Mouse (Mus musculus): ENCODE results near the gene Il2ra. TPM values are rescaled to one million over a fixed set of nuclear protein-coding genes. Genes with fewer than 3 reads are reported as not detected.

Il2ra gene
- polyA plus RNA-seq, 1 experiment from 2014 or later, result not detected

DNA sequence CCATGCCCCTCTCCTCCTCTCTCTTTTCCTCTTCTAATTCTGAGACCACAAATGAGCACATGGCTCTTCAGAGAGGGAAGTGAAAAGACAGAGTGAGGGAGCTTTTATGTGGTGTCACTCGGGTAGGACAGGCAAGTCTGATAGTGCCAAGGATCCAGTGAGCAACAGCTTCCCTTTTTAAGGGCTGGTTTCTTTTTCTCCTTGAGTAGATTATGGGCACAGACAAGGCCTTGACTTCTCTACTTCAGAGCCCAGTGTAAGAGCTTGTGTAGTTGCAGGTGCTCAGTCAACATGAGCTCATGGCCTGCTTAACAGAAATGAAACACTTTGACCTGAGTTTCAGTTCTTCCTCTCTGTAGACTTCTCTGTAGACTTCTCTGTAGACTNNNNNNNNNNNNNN lies 5.5 kb upstream of the Il2ra start:
- no peak for ATAC-seq (ENCODE audit: insufficient number of reproducible peaks, low FRiP score, low TSS enrichment, low read depth)
- no peaks in the 10 kb centered on the region for H3K36me3 ChIP-seq (ENCODE audit: control insufficient read depth, insufficient read depth, low read length)
- H3K4me3 ChIP-seq (ENCODE audit: low read depth, low read length), result no peak overlapping the region
- H3K9me3 ChIP-seq (ENCODE audit: control insufficient read depth, low read length), result no peaks in the 10 kb centered on the region
- H3K4me2 ChIP-seq (ENCODE audit: low read depth, severe bottlenecking), result no peak overlapping the region
- H3K27me3 ChIP-seq (ENCODE audit: control insufficient read depth, insufficient read depth, low read length), result no peaks in the 10 kb centered on the region
- DNase-seq (ENCODE audit: low spot score), result no peak
- H3K27ac ChIP-seq (replicated peaks; ENCODE audit: low read depth, low read length), result no peak overlapping the region
- WGBS, result 69% methylated on average over 1 of the region's 1 CpGs
- no peak overlapping the region for H3K9ac ChIP-seq (ENCODE audit: low read length)
- H3K4me1 ChIP-seq (ENCODE audit: control insufficient read depth, insufficient read depth, low read length), result no peaks in the 10 kb centered on the region

DNA sequence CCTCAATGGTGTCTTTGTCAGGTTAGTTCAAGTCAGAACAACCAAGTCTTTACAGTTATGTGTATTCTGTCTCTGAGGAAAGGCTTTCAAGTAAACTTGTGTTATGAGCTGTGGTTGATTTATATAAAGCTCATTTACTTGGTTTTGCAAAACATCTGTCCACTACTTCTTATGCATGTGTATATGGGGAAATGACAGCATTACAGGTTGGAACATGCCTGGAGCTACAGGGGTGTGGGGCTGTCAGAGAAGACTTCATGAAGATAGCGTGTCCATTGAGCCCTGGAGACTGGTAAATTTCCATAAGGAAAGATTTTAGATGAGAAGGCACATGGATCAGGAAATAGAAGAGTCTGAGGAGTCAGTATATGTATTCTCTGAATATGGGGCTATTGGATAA lies 1.4 kb downstream of the Il2ra start:
- H3K9me3 ChIP-seq (ENCODE audit: control insufficient read depth, low read length), result no peaks in the 10 kb centered on the region
- no peak overlapping the region for H3K9ac ChIP-seq (ENCODE audit: low read length)
- no peak overlapping the region for H3K27ac ChIP-seq (replicated peaks; ENCODE audit: low read depth, low read length)
- 82% methylated on average over 1 of the region's 1 CpGs for WGBS
- H3K4me3 ChIP-seq (ENCODE audit: low read depth, low read length), result no peak overlapping the region
- H3K4me2 ChIP-seq (ENCODE audit: low read depth, severe bottlenecking), result no peak overlapping the region
- H3K4me1 ChIP-seq (ENCODE audit: control insufficient read depth, insufficient read depth, low read length), result no peaks in the 10 kb centered on the region
- no peaks in the 10 kb centered on the region for H3K27me3 ChIP-seq (ENCODE audit: control insufficient read depth, insufficient read depth, low read length)
- ATAC-seq (ENCODE audit: insufficient number of reproducible peaks, low FRiP score, low TSS enrichment, low read depth), result no peak
- no peak for DNase-seq (ENCODE audit: low spot score)
- H3K36me3 ChIP-seq (ENCODE audit: control insufficient read depth, insufficient read depth, low read length), result no peaks in the 10 kb centered on the region

DNA sequence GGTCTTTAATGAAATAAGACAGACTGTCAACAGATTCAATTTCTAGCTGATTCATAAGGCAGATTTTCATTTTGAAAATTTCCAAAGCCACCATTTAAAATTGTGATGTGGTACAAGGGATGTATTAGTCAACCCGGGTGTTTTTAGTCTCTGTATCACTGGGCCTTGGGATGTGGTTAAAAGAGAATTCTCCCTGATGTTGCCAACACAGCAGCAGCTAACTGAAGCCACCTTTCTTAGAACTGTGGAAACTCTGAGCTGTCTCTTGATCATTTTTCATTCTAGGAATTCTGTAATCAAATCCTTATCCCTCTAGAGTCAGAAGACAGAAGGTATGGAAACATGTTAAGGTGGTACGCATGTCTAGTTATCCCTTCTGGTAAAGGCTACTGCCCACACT lies 2.7 kb downstream of the Il2ra start:
- ATAC-seq (ENCODE audit: insufficient number of reproducible peaks, low FRiP score, low TSS enrichment, low read depth) (no peak), DNase-seq (ENCODE audit: low spot score) (no peak)
- Histone ChIP-seq H3K27ac (replicated peaks; ENCODE audit: low read depth, low read length) (no peak overlapping the region), H3K27me3 (ENCODE audit: control insufficient read depth, insufficient read depth, low read length) (no peaks in the 10 kb centered on the region), H3K36me3 (ENCODE audit: control insufficient read depth, insufficient read depth, low read length) (no peaks in the 10 kb centered on the region), H3K9ac (ENCODE audit: low read length) (no peak overlapping the region), H3K4me1 (ENCODE audit: control insufficient read depth, insufficient read depth, low read length) (no peaks in the 10 kb centered on the region), H3K9me3 (ENCODE audit: control insufficient read depth, low read length) (no peaks in the 10 kb centered on the region), H3K4me3 (ENCODE audit: low read depth, low read length) (no peak overlapping the region), H3K4me2 (ENCODE audit: low read depth, severe bottlenecking) (no peak overlapping the region)
- WGBS, result 87% methylated on average over 2 of the region's 2 CpGs

DNA sequence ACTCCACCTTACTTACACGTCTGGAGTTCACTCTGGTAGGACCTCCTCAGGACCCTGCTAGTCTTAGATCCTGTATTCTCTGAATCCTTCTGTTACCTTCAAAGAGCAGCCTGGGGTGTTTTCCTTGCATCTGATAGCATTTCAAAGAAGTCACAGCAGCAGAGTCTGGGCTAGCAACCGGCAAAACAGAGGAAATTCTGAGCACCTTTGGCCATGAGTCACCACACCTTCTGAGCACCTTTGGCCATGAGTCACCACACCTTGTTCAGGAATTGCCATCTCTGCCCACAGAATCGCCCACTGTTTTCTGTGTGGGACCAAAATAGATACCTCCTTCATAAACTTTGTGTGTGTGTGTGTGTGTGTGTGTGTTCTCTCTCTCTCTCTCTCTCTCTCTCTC lies 8.9 kb downstream of the Il2ra start:
- H3K9ac ChIP-seq (ENCODE audit: low read length), result no peak overlapping the region
- no peaks in the 10 kb centered on the region for H3K27me3 ChIP-seq (ENCODE audit: control insufficient read depth, insufficient read depth, low read length)
- DNase-seq (ENCODE audit: low spot score) (no peak), ATAC-seq (ENCODE audit: insufficient number of reproducible peaks, low FRiP score, low TSS enrichment, low read depth) (no peak)
- 58% methylated on average over 3 of the region's 3 CpGs for WGBS
- no peaks in the 10 kb centered on the region for H3K9me3 ChIP-seq (ENCODE audit: control insufficient read depth, low read length)
- no peak overlapping the region for H3K4me3 ChIP-seq (ENCODE audit: low read depth, low read length)
- H3K4me1 ChIP-seq (ENCODE audit: control insufficient read depth, insufficient read depth, low read length), result no peaks in the 10 kb centered on the region
- H3K27ac ChIP-seq (replicated peaks; ENCODE audit: low read depth, low read length), result no peak overlapping the region
- no peak overlapping the region for H3K4me2 ChIP-seq (ENCODE audit: low read depth, severe bottlenecking)
- no peaks in the 10 kb centered on the region for H3K36me3 ChIP-seq (ENCODE audit: control insufficient read depth, insufficient read depth, low read length)

DNA sequence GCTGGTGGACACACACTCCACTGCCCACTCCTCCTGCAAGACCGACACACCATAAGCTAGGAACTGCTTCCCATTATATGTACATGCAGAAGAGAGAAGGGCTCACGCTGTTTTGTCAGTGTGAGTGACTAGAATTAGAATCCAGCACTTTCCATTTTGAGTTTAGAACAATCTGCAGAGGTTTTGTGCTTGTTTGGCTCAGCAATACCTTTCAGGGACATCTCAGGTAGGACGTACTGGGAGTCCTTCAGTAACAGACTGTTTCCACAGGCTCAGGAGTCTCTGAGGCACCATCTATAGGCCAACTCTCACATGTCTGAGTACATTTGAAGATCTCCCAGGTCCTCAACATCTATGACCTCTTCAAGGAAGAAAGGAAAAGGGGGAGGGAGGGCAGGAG lies 9.6 kb downstream of the Il2ra start:
- DNase-seq (ENCODE audit: low spot score), result no peak
- H3K27me3 ChIP-seq (ENCODE audit: control insufficient read depth, insufficient read depth, low read length), result no peaks in the 10 kb centered on the region
- no peak overlapping the region for H3K9ac ChIP-seq (ENCODE audit: low read length)
- H3K4me2 ChIP-seq (ENCODE audit: low read depth, severe bottlenecking), result no peak overlapping the region
- no peak for ATAC-seq (ENCODE audit: insufficient number of reproducible peaks, low FRiP score, low TSS enrichment, low read depth)
- no peak overlapping the region for H3K4me3 ChIP-seq (ENCODE audit: low read depth, low read length)
- 81% methylated on average over 3 of the region's 3 CpGs for WGBS
- H3K36me3 ChIP-seq (ENCODE audit: control insufficient read depth, insufficient read depth, low read length), result no peaks in the 10 kb centered on the region
- no peaks in the 10 kb centered on the region for H3K9me3 ChIP-seq (ENCODE audit: control insufficient read depth, low read length)
- H3K4me1 ChIP-seq (ENCODE audit: control insufficient read depth, insufficient read depth, low read length), result no peaks in the 10 kb centered on the region
- no peak overlapping the region for H3K27ac ChIP-seq (replicated peaks; ENCODE audit: low read depth, low read length)

DNA sequence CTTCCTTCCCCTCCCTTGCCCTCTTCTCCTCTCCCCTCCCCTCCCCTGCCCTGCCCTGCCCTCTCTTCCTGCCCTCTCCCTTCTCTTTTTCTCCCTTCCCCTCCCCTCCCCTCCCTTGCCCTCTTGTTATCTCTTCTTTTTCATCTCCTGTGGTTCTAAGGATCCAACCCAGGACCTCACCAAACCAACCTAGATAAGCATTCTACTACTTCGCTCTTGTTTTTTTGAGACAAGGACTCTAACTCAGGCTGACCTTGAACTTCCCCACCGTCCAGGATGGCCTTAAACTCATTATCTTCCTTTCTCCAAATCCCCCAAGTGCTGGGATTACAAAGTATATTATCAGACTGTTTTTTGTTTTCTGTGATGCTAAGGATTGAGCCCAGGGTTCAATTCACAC lies 10.2 kb downstream of the Il2ra start:
- Histone ChIP-seq H3K9ac (ENCODE audit: low read length) (no peak overlapping the region), H3K36me3 (ENCODE audit: control insufficient read depth, insufficient read depth, low read length) (no peaks in the 10 kb centered on the region), H3K27ac (replicated peaks; ENCODE audit: low read depth, low read length) (no peak overlapping the region), H3K4me2 (ENCODE audit: low read depth, severe bottlenecking) (no peak overlapping the region), H3K27me3 (ENCODE audit: control insufficient read depth, insufficient read depth, low read length) (no peaks in the 10 kb centered on the region), H3K4me3 (ENCODE audit: low read depth, low read length) (no peak overlapping the region), H3K4me1 (ENCODE audit: control insufficient read depth, insufficient read depth, low read length) (no peaks in the 10 kb centered on the region), H3K9me3 (ENCODE audit: control insufficient read depth, low read length) (no peaks in the 10 kb centered on the region)
- DNase-seq (ENCODE audit: low spot score) (no peak), ATAC-seq (ENCODE audit: insufficient number of reproducible peaks, low FRiP score, low TSS enrichment, low read depth) (no peak)
- 82% methylated on average over 2 of the region's 2 CpGs for WGBS

DNA sequence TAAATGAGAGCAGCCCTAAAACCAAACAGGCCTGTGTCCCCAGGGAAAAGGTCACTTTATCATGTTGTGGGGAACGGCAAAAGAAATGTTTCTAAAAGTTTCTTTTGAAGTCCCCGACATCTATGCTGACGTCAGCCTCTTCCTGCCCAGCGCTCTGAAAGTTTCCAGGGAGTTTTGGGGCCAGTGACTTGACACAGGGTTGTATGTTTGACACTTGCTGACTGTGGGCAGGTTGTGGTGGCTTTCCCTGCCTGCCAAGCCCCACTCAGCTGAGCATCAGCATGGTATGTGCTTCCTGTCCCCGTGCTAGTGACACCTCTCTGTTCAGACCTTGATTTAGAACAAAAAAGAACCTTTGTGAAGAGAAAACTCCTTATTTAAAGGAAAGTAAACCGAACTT lies 10.7 kb downstream of the Il2ra start:
- WGBS, result 59% methylated on average over 6 of the region's 6 CpGs
- H3K4me2 ChIP-seq (ENCODE audit: low read depth, severe bottlenecking), result no peak overlapping the region
- H3K9me3 ChIP-seq (ENCODE audit: control insufficient read depth, low read length), result no peaks in the 10 kb centered on the region
- no peak overlapping the region for H3K9ac ChIP-seq (ENCODE audit: low read length)
- ATAC-seq (ENCODE audit: insufficient number of reproducible peaks, low FRiP score, low TSS enrichment, low read depth), result no peak
- no peak overlapping the region for H3K4me3 ChIP-seq (ENCODE audit: low read depth, low read length)
- DNase-seq (ENCODE audit: low spot score), result no peak
- H3K27ac ChIP-seq (replicated peaks; ENCODE audit: low read depth, low read length), result no peak overlapping the region
- no peaks in the 10 kb centered on the region for H3K36me3 ChIP-seq (ENCODE audit: control insufficient read depth, insufficient read depth, low read length)
- no peaks in the 10 kb centered on the region for H3K27me3 ChIP-seq (ENCODE audit: control insufficient read depth, insufficient read depth, low read length)
- H3K4me1 ChIP-seq (ENCODE audit: control insufficient read depth, insufficient read depth, low read length), result no peaks in the 10 kb centered on the region

DNA sequence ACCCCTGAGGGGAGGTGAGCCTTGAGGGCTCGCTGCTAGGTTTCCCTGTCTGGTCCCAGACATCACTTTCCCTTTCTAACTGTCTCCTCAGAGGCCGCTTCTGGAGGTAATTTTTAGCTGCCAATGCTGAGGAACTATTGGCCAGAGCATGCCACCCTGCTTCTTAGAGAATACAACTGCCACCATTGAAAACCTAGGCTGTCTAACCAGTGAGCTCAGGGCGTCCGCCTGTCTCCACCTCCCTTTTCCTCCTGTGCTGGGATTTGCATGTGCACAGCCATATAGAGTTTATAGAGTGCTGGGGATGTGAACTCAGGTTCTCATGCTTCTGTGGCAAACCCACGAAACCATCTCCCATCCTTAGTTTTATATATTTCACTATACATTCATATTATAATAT lies 11.2 kb downstream of the Il2ra start:
- Histone ChIP-seq H3K4me1 (ENCODE audit: control insufficient read depth, insufficient read depth, low read length) (no peaks in the 10 kb centered on the region), H3K36me3 (ENCODE audit: control insufficient read depth, insufficient read depth, low read length) (no peaks in the 10 kb centered on the region), H3K27me3 (ENCODE audit: control insufficient read depth, insufficient read depth, low read length) (no peaks in the 10 kb centered on the region), H3K4me2 (ENCODE audit: low read depth, severe bottlenecking) (no peak overlapping the region), H3K4me3 (ENCODE audit: low read depth, low read length) (no peak overlapping the region), H3K9me3 (ENCODE audit: control insufficient read depth, low read length) (no peaks in the 10 kb centered on the region), H3K9ac (ENCODE audit: low read length) (no peak overlapping the region), H3K27ac (replicated peaks; ENCODE audit: low read depth, low read length) (no peak overlapping the region)
- 77% methylated on average over 5 of the region's 5 CpGs for WGBS
- ATAC-seq (ENCODE audit: insufficient number of reproducible peaks, low FRiP score, low TSS enrichment, low read depth) (no peak), DNase-seq (ENCODE audit: low spot score) (no peak)

DNA sequence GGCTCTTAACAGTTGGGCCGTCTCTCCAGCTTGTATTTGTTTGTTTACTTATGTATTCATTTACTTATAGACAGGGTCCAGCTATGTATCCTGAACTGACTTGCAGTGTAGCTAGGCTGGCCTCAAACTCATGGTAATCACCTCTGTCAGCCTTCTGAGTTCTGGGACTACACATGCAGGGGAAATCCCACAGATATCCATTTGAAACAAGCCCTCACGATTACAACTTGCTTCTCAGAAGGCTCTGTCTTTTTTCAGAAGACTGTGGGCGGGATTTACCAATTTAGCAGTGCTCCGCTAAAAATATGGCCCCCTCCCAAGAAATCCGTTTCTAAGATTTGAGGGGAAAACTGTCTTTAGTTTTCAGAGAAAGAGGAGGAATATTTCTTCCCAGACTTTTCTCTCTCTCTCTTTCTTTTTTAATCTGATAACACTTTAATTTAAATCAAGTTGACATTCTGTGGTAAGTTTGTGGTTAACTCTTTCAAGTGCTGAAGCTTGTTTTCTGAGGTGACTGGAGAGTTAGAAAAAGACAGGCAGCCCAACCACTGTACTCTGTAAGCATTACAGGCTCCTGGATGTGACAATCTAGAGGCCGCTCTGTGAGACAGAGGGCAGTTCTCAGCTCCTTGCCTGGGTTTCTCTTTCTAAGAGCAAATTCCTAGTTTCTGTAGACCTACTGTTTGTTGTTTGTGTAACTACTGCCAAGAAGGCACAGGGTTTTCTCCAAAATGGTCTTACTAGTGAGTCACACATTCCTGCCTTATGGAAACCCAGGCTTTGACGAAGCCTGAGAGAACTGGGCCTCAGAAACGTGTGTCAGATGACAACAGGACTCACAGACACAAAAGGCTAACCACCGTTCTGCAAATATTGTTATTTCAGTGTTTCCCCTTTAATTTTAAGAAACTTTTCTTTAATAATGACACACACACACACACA lies 12.7 kb downstream of the Il2ra start:
- Histone ChIP-seq H3K4me2 (ENCODE audit: low read depth, severe bottlenecking) (no peak overlapping the region), H3K4me1 (ENCODE audit: control insufficient read depth, insufficient read depth, low read length) (no peaks in the 10 kb centered on the region), H3K27ac (replicated peaks; ENCODE audit: low read depth, low read length) (no peak overlapping the region), H3K9me3 (ENCODE audit: control insufficient read depth, low read length) (no peaks in the 10 kb centered on the region), H3K36me3 (ENCODE audit: control insufficient read depth, insufficient read depth, low read length) (no peaks in the 10 kb centered on the region), H3K27me3 (ENCODE audit: control insufficient read depth, insufficient read depth, low read length) (no peaks in the 10 kb centered on the region), H3K9ac (ENCODE audit: low read length) (no peak overlapping the region), H3K4me3 (ENCODE audit: low read depth, low read length) (no peak overlapping the region)
- DNase-seq (ENCODE audit: low spot score) (no peak), ATAC-seq (ENCODE audit: insufficient number of reproducible peaks, low FRiP score, low TSS enrichment, low read depth) (no peak)
- WGBS, result 75% methylated on average over 9 of the region's 9 CpGs

All from limb, embryonic 11.5 days (tissue).